9 mouse cellular contexts compared by ENCODE assay signal in the genomic region with DNA sequence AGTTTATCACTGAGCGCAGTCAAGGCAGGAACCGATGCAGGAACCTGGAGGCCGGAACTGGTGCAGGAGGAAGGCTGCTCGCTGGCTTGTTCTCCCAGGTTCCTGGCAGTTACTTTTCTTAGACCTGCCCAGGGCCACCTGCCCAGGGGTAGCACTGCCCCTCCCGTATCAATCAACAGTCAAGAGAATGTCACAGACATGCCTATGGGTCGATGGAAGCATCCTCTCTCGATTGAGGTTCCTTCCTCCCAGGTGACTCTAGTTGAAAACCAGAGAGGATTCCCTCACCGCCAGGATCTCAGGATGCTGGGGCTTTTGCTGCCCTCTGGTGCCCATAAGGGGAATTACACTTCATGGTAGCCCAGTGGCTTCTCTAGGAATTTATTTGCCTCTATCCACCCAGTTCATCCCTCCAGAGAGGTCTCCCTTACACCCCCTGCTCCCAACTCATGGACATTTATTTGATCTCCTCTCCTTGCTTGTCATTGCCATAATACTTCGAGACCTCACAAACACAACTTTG. TPM values are rescaled to one million over a fixed set of nuclear protein-coding genes. Genes with fewer than 3 reads are reported as not detected.
DNase-seq lines count a peak whose midpoint lies in the region; ATAC-seq and TF ChIP-seq lines count a peak whose summit lies in the region.
"Had no signal": no experiment of that assay in that cellular context is flagged by ENCODE, and none has a peak within 500 bp of the region (broad histone marks: within the 10 kb centered on the region; RNA-seq: fewer than 3 reads in every experiment).

No protein-coding gene starts in this region.

- no peak overlapping the region for H3K9ac ChIP-seq in intestine, postnatal 0 days (ENCODE audit: low read depth, low read length)
- H3K9ac ChIP-seq in intestine, embryonic 16.5 days (ENCODE audit: low read depth, low read length), result no peak overlapping the region

- WGBS in intestine, postnatal 0 days, result 39% methylated on average over 9 of the region's 9 CpGs
- 39% methylated on average over 9 of the region's 9 CpGs for WGBS in intestine, embryonic 16.5 days
- 46% methylated on average over 9 of the region's 9 CpGs for WGBS in limb, embryonic 10.5 days

- H3K4me2 ChIP-seq in intestine, postnatal 0 days (replicated peaks; ENCODE audit: low read depth), result no peak overlapping the region
- H3K4me2 ChIP-seq in intestine, embryonic 16.5 days (ENCODE audit: low read depth, low read length), result no peak overlapping the region

- H3K36me3 ChIP-seq in intestine, postnatal 0 days (ENCODE audit: control insufficient read depth, insufficient read depth), result no peaks in the 10 kb centered on the region
- H3K36me3 ChIP-seq in intestine, embryonic 16.5 days (ENCODE audit: control insufficient read depth, insufficient read depth, low read length), result no peaks in the 10 kb centered on the region
- H3K36me3 ChIP-seq in limb, embryonic 10.5 days, result no peaks in the 10 kb centered on the region

- DNase-seq in cerebellum, adult 18-20 months, result peak; percentile 75 to 79
- DNase-seq in forelimb bud, embryonic 11.5 days (ENCODE audit: low read depth, low spot score), result peak; percentile 75
- peak; percentile 80 for DNase-seq in induced T-regulatory cell, adult 2 months (ENCODE audit: low read depth)
- DNase-seq in limb, embryonic 10.5 days (ENCODE audit: low spot score), result peak; percentile 81
- peak; percentile 72 for DNase-seq in neural tube, embryonic 10.5 days (ENCODE audit: extremely low spot score, low spot score)
- peak; percentile 79 for DNase-seq in testis, postnatal 10 days (ENCODE audit: low spot score)

- H3K9me3 ChIP-seq in intestine, postnatal 0 days (ENCODE audit: control insufficient read depth), result no peaks in the 10 kb centered on the region
- H3K9me3 ChIP-seq in intestine, embryonic 16.5 days (ENCODE audit: control insufficient read depth, low read length), result no peaks in the 10 kb centered on the region
- H3K9me3 ChIP-seq in limb, embryonic 10.5 days (replicated peaks), result no peaks in the 10 kb centered on the region
- H3K9me3 ChIP-seq: megakaryocyte, embryonic 14.5 days had no signal

- peak; percentile 97 for TF ChIP-seq CTCF in intestine, postnatal 0 days (IDR thresholded peaks at IDR 0.05; ENCODE audit: low read depth)

- H3K27me3 ChIP-seq in intestine, postnatal 0 days (replicated peaks; ENCODE audit: control insufficient read depth, insufficient read depth, low read length), result no peaks in the 10 kb centered on the region
- no peaks in the 10 kb centered on the region for H3K27me3 ChIP-seq in intestine, embryonic 16.5 days (replicated peaks; ENCODE audit: control insufficient read depth, insufficient read depth, low read length)
- peaks cover 13% of the 10 kb centered on the region; the same call in 1 of the 2 replicates for H3K27me3 ChIP-seq in limb, embryonic 10.5 days (ENCODE audit: low read depth, poor library complexity, severe bottlenecking)
- H3K27me3 ChIP-seq: megakaryocyte, embryonic 14.5 days had no signal

- ATAC-seq in intestine, postnatal 0 days, result no peak
- no peak for ATAC-seq in intestine, embryonic 16.5 days

- H3K4me1 ChIP-seq in intestine, postnatal 0 days (replicated peaks; ENCODE audit: control insufficient read depth, insufficient read depth, low read length), result no peaks in the 10 kb centered on the region; the same call in 1 of the 2 replicates
- H3K4me1 ChIP-seq in intestine, embryonic 16.5 days (ENCODE audit: control insufficient read depth, insufficient read depth, low read length), result peaks cover 4% of the 10 kb centered on the region; the same call in 1 of the 2 replicates
- peaks cover 26% of the 10 kb centered on the region for H3K4me1 ChIP-seq in limb, embryonic 10.5 days

- H3K4me3 ChIP-seq in intestine, postnatal 0 days (ENCODE audit: low read depth, low read length), result no peak overlapping the region
- no peak overlapping the region for H3K4me3 ChIP-seq in intestine, embryonic 16.5 days (ENCODE audit: low read length)
- H3K4me3 ChIP-seq in limb, embryonic 10.5 days, result no peak overlapping the region
- H3K4me3 ChIP-seq: megakaryocyte, embryonic 14.5 days had no signal

- H3K27ac ChIP-seq in intestine, postnatal 0 days (ENCODE audit: low read depth, low read length), result no peak overlapping the region
- no peak overlapping the region for H3K27ac ChIP-seq in intestine, embryonic 16.5 days (ENCODE audit: low read length)
- no peak overlapping the region for H3K27ac ChIP-seq in limb, embryonic 10.5 days

RNA-seq across cellular contexts. Expression of a gene that starts 53.5 kb away (rescaled TPM):
- polyA plus RNA-seq in intestine, postnatal 0 days (2015; fragmentation: Nextera tagmentation; extraction: Ambion mirVana), result 10.6 and 13.2 TPM in 2 replicates
- polyA plus RNA-seq in intestine, embryonic 16.5 days (2015; fragmentation: Nextera tagmentation; extraction: Ambion mirVana), result 7.0 and 8.6 TPM in 2 replicates
- 4.5 and 5.3 TPM in 2 replicates for polyA plus RNA-seq in limb, embryonic 10.5 days (2016; fragmentation: Nextera tagmentation; extraction: Ambion mirVana)
